Mouse (Mus musculus): ENCODE data around the gene Smug1.

DNA sequence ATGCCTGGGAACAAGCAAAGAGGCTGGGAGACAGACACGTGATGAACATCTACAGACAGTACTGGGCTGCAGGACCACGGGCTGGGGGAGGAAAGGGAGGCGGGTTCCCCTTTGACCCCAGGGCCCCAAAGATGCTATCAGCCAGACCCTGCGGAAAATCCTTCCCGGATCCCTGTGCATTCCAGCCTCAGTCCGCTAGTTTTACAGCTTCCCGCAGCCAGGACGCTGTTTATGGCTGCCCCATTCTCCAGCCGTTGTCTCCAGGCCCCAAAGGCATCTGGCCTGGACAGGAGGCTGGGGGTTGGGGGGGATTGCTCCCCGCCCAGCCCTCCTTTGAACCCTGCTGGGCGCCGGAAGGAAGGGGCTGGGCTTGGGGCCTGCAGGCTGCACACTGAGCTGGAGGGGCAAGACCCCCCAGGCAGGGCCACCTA is 10.7 kb upstream of the Smug1 start:
- TF ChIP-seq CTCF (IDR thresholded peaks at IDR 0.05; ENCODE audit: control insufficient read depth, insufficient read depth, low read length) (no peak), POLR2A (IDR thresholded peaks at IDR 0.05; ENCODE audit: borderline replicate concordance, control insufficient read depth, low read depth, low read length) (no peak)
